Mouse (Mus musculus) lung, embryonic 16.5 days (tissue): Measurements from ENCODE around the gene Ccdc78. TPM values are rescaled to one million over a fixed set of nuclear protein-coding genes. Genes with fewer than 3 reads are reported as not detected.
"Not testable (repeated sequence)": the region's sequence is repeated elsewhere in the genome, so short reads cannot be mapped to it uniquely, and the experiment has no call there.

Source experiments
- ATAC-seq: fragments of 200-750 bp; cut with Nextera tagmentation; 2 replicates; pipeline ENCODE4 v1.8.0; 2017; ENCODE audit warnings: low read depth, mild to moderate bottlenecking, moderate library complexity
- H3K27ac ChIP-seq: fragments of 300-500 bp; sonication (generic); 2 replicates; pipeline ENCODE4 v1.5.1; 2014; ENCODE audit warnings: mild to moderate bottlenecking, control low read depth, low read length
- H3K27me3 ChIP-seq: fragments of 300-500 bp; sonication (generic); 2 replicates; pipeline ENCODE4 v1.6.1; 2014; ENCODE audit warnings: low read depth, low read length, mixed read lengths; ENCODE audit not compliant: control insufficient read depth, insufficient read depth
- H3K36me3 ChIP-seq: fragments of 300-500 bp; sonication (generic); 2 replicates; pipeline ENCODE4 v1.6.1; 2014; ENCODE audit warnings: low read length; ENCODE audit not compliant: control insufficient read depth, insufficient read depth
- H3K4me1 ChIP-seq: fragments of 300-500 bp; sonication (generic); replicated peaks from 2 replicates; pipeline ENCODE4 v1.6.1; 2014; ENCODE audit warnings: low read length, mixed read lengths; ENCODE audit not compliant: control insufficient read depth, insufficient read depth
- H3K4me2 ChIP-seq: fragments of 300-500 bp; sonication (generic); 2 replicates; pipeline ENCODE4 v1.6.1; 2014; ENCODE audit warnings: low read depth, low read length, control low read depth
- H3K4me3 ChIP-seq: fragments of 300-500 bp; sonication (generic); 2 replicates; pipeline ENCODE4 v1.5.1; 2014; ENCODE audit warnings: mild to moderate bottlenecking, low read length, control low read depth
- H3K9ac ChIP-seq: fragments of 300-500 bp; sonication (generic); 2 replicates; pipeline ENCODE4 v1.6.1; 2014; ENCODE audit warnings: low read length, control low read depth
- H3K9me3 ChIP-seq: fragments of 300-500 bp; sonication (generic); 2 replicates; pipeline ENCODE4 v1.6.1; 2016; ENCODE audit warnings: low read length; ENCODE audit not compliant: control insufficient read depth
- WGBS: fragments of 180-500 bp; shearing (Covaris S2); extraction: QIAGEN DNeasy Blood & Tissue Kit; methylation state at CpG from one replicate; pipeline ENCODE4 v1.1.7; 2014; 5-methylcytosine and 5-hydroxymethylcytosine counted together
- polyA plus RNA-seq: library from polyadenylated mRNA; unstranded; fragments of >200 nt; fragmentation: Nextera tagmentation; extraction: Ambion mirVana; gene quantifications from 2 replicates; pipeline ENCODE4 v1.2.1, GENCODE M21; 2015

Gene Ccdc78
- polyA plus RNA-seq = 2.1 and 4.5 TPM in 2 replicates

DNA sequence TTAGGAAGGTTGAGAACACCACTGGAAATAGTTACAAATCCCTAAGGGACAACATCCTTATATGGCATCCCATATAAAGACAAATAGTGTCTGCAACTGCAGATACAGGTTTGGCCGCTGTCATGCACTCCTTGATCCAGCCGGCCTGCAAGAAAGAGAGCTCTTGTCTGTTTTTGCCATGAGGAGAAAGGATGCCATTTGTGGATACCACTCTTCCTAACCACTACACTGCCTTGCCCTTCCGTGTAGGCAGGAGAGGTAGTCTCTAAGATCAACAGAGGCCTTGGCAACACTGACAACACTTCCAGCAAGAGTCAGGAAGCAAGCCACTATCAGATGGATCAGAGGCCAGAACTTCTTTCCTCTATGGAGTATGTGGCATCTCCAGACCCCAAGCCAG lies at the start of gene Ccdc78:
TSS of gene Ccdc78 (plus strand) at position 301 of the 400 bp plus-strand sequence.
- H3K36me3 ChIP-seq = peaks cover 34% of the 10 kb centered on the region
- no peaks in the 10 kb centered on the region for H3K27me3 ChIP-seq
- 79% methylated on average over 3 of the region's 3 CpGs for WGBS
- peak within 1 kb of the TSS; percentile 83 for H3K9ac ChIP-seq
- H3K4me2 ChIP-seq = peak within 1 kb of the TSS; percentile 65
- ATAC-seq = no peak
- no peaks in the 10 kb centered on the region for H3K9me3 ChIP-seq
- H3K4me1 ChIP-seq = peaks cover 18% of the 10 kb centered on the region
- H3K4me3 ChIP-seq = peak within 1 kb of the TSS; percentile 84
- H3K27ac ChIP-seq = peak within 1 kb of the TSS; percentile 84

DNA sequence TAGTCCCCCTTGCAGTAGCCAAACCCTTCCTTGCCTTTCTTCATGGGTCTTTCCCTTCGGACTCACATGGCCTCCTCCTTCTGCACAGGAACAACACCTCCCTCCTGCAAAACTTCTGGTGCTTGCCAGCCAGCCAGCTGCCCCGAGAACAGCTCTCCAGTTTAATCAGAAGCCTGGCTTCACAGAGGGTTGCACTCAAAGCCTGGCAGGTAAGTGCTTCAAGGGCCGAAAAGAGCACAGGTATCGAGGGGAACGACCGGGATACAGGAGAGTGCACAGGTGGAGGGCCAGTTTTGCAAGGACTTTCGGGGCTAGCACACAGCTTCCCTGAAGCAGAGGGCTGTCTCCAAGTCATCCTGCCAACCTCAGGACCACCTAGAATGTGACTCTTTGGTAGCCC lies 47.5 kb upstream of the Ccdc78 start:
- Histone ChIP-seq H3K27me3 (no peaks in the 10 kb centered on the region), H3K9me3 (no peaks in the 10 kb centered on the region), H3K27ac (peak overlapping the region; percentile 30; the same call in 1 of the 2 replicates), H3K9ac (no peak overlapping the region), H3K36me3 (no peaks in the 10 kb centered on the region), H3K4me1 (no peaks in the 10 kb centered on the region), H3K4me2 (no peak overlapping the region), H3K4me3 (no peak overlapping the region)
- 48% methylated on average over 7 of the region's 7 CpGs for WGBS
- ATAC-seq = peak; percentile 75

DNA sequence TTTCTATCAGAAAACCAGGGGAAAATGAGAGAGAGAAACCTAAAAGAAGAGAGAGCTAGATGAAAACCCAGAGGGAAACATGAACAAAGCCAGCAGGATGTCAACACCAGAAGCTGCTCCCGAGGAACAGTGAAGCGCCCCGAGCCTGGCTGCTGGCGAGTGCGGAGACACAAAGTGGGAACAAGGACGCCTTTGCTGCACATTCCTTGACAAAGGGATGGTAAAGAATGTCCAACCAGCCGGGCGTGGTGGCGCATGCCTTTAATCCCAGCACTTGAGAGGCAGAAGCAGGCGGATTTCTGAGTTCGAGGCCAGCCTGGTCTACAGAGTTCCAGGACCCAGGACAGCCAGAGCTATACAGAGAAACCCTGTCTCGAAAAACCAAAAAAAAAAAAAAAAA lies 44.9 kb upstream of the Ccdc78 start:
- not testable (repeated sequence) for ATAC-seq, H3K36me3 ChIP-seq, H3K27me3 ChIP-seq, H3K27ac ChIP-seq, H3K4me1 ChIP-seq, H3K4me2 ChIP-seq, H3K9me3 ChIP-seq, H3K9ac ChIP-seq, H3K4me3 ChIP-seq
- WGBS = 68% methylated on average over 12 of the region's 12 CpGs

DNA sequence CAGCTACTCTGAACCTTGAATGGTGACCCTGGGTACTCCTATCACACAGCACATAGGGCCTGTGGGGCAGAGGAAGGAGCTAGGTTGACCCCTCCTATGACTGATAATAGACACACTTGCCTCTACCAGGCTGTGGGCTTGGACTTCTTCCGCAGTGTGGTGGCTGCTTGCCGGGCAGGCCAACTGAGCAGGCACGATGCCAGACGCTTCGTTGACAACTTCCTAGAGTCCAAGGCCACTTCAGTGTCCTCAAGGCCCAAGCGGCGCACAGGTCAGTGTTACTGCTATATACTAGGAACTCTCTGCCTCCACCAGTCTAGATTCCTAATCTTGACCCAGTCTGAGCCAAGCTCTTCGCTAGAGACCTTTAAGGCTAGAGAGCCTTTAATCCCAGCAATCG lies 42.5 kb upstream of the Ccdc78 start:
- no peaks in the 10 kb centered on the region for H3K36me3 ChIP-seq
- H3K27me3 ChIP-seq = no peaks in the 10 kb centered on the region
- H3K4me1 ChIP-seq = no peaks in the 10 kb centered on the region
- no peak overlapping the region for H3K9ac ChIP-seq
- no peak overlapping the region for H3K4me3 ChIP-seq
- no peak overlapping the region for H3K4me2 ChIP-seq
- ATAC-seq = no peak
- 83% methylated on average over 9 of the region's 9 CpGs for WGBS
- no peaks in the 10 kb centered on the region for H3K9me3 ChIP-seq
- no peak overlapping the region for H3K27ac ChIP-seq

DNA sequence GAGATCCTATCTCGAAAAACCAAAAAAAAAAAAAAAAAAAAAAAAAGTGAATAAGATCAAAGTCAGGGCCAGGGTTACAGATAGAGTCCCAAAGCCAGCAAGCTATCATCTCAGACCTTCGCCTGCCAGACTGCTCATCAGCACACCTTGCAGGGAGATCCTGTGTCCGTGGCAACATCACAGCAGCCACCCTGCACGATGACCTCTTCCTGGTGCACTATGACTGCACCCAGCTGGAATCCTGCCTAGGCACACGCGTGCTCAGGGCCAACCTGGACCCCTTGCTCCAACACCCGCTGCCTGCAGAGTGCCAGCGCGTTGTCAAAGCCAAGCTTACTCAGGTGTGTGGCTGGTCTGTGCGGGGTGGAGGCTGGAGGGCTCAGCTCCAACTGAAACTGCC lies 42.1 kb upstream of the Ccdc78 start:
- H3K36me3 ChIP-seq = no peaks in the 10 kb centered on the region
- no peaks in the 10 kb centered on the region for H3K9me3 ChIP-seq
- H3K4me2 ChIP-seq = no peak overlapping the region
- no peak overlapping the region for H3K27ac ChIP-seq
- no peaks in the 10 kb centered on the region for H3K4me1 ChIP-seq
- no peak overlapping the region for H3K9ac ChIP-seq
- no peak overlapping the region for H3K4me3 ChIP-seq
- ATAC-seq = no peak
- WGBS = 62% methylated on average over 10 of the region's 10 CpGs
- no peaks in the 10 kb centered on the region for H3K27me3 ChIP-seq

DNA sequence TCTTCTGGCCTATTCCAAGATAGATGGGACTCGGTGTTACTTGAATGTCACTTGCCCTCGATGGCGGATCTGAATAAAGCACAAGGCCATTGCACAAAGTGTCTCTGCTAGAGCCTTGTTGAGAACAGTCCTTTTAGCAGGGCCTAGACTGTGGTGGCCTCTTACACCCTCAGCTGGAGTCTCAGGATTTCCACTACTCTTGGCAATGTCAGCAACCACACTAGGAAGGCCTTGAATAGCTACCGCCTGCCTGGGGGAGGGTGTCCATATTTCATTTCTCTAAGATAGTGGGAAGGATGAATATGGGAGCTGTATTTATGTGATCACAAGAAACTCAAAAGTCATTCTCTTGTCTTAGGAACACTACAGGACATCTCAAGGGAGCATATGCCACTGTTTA lies 38.1 kb upstream of the Ccdc78 start:
- H3K27ac ChIP-seq = peak overlapping the region; percentile 37; the same call in 1 of the 2 replicates
- no peak for ATAC-seq
- no peaks in the 10 kb centered on the region for H3K9me3 ChIP-seq
- H3K36me3 ChIP-seq = no peaks in the 10 kb centered on the region
- H3K27me3 ChIP-seq = no peaks in the 10 kb centered on the region
- H3K4me1 ChIP-seq = peaks cover 7% of the 10 kb centered on the region
- H3K4me3 ChIP-seq = no peak overlapping the region
- 88% methylated on average over 4 of the region's 4 CpGs for WGBS
- no peak overlapping the region for H3K9ac ChIP-seq
- no peak overlapping the region for H3K4me2 ChIP-seq

DNA sequence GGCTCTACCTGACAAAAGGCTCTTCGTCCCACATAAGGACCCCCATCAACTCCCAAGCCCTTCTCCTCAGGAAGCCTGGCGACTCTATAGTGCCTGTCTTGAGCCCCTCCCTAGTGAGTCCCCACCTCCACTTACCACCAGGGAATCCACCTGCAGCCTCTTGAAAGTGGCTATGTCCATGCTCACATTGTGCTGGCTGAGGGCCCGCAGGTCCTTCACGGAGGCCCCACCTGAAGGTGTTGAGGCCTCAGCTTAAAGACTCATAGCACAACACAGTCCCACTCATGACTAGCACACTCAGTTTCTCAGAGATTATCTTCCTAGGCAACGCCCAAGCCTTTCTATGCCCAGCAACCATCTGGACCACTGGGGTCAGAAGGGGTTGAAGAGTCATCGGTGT lies 37.1 kb upstream of the Ccdc78 start:
- 64% methylated on average over 6 of the region's 6 CpGs for WGBS
- Histone ChIP-seq H3K27me3 (no peaks in the 10 kb centered on the region), H3K36me3 (no peaks in the 10 kb centered on the region), H3K9ac (no peak overlapping the region), H3K4me3 (no peak overlapping the region), H3K4me2 (no peak overlapping the region), H3K9me3 (no peaks in the 10 kb centered on the region), H3K27ac (no peak overlapping the region), H3K4me1 (peaks cover 7% of the 10 kb centered on the region)
- peak; percentile 58 for ATAC-seq

DNA sequence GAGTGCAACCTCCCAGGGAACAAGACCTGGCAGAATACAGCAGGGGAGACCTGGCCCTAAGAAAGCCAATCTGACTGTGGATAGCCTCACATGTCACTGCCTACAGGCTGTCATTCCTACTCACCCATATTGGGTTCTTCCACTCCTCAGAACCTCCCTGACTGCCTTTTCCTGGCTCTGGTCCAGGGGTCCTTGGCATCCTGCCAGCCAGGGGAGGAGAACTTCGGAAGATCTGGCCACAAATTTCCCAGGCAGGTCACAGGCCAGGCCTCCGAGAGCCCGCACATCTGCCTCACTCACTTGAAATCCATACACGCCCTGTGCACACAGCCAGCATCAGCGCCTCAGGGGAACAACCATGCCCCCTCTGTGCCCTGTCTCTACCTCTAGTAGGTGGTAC lies 34.9 kb upstream of the Ccdc78 start:
- ATAC-seq = peak; percentile 41; the same call in 1 of the 2 replicates
- WGBS = 8% methylated on average over 5 of the region's 5 CpGs
- no peak overlapping the region for H3K4me3 ChIP-seq
- H3K4me2 ChIP-seq = no peak overlapping the region
- no peaks in the 10 kb centered on the region for H3K36me3 ChIP-seq
- H3K27me3 ChIP-seq = no peaks in the 10 kb centered on the region
- peaks cover 12% of the 10 kb centered on the region for H3K4me1 ChIP-seq
- 0 out of 2 replicates have a peak overlapping the region, but pooled peaks have one; percentile 24 for H3K9ac ChIP-seq
- peak overlapping the region; percentile 22; the same call in 1 of the 2 replicates for H3K27ac ChIP-seq
- H3K9me3 ChIP-seq = no peaks in the 10 kb centered on the region

DNA sequence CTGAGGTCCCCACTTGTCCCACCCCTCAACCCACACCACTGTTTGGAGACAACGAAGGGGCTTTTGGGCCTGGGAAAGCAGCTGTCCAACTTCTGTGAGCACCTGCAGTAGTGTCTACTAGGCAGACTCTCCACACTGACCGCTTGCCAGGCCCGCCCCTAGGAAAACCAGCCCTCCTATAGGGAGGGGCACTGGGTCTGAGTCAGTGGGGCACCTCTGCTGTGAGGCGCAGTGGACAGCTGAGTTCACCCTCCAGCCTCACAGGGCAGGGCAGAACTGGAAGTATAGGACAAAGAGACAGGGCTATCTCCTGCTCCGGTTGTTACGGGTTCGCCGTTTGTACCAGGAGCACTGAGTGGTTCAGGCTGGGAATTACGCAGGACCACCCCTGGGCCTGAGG lies 32.1 kb upstream of the Ccdc78 start, which contains the start of gene Msln:
TSS of gene Msln (minus strand) at position 138 of the 400 bp plus-strand sequence.
- Histone ChIP-seq H3K27me3 (no peaks in the 10 kb centered on the region), H3K4me1 (peaks cover 13% of the 10 kb centered on the region), H3K9ac (no peak within 1 kb of the TSS), H3K9me3 (no peaks in the 10 kb centered on the region), H3K27ac (peak within 1 kb of the TSS; percentile 59), H3K36me3 (no peaks in the 10 kb centered on the region), H3K4me3 (no peak within 1 kb of the TSS), H3K4me2 (no peak within 1 kb of the TSS)
- ATAC-seq = no peak
- WGBS = 74% methylated on average over 9 of the region's 9 CpGs

DNA sequence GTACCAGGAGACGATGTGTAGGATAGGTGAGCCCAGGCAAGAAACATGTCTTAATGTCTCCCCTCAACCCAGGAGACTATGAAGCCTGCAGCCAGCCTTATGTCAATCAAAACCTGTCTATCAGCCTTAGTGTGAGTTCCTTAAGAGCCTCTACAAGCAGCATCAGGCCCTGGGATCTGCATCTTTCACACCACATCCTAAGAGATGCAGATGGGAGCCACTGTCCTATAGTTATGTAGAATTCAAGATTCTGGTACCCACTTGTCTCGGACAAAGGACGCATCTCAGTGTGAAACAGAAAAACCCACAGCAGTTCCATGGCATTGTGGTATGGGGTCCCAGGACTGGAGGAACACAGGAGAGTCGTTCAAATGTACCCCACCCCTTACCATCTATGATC lies 31.3 kb upstream of the Ccdc78 start:
- no peak overlapping the region for H3K4me3 ChIP-seq
- no peak overlapping the region for H3K9ac ChIP-seq
- peaks cover 13% of the 10 kb centered on the region for H3K4me1 ChIP-seq
- WGBS = 63% methylated on average over 4 of the region's 4 CpGs
- no peak overlapping the region for H3K4me2 ChIP-seq
- ATAC-seq = no peak
- no peaks in the 10 kb centered on the region for H3K9me3 ChIP-seq
- H3K27me3 ChIP-seq = no peaks in the 10 kb centered on the region
- H3K27ac ChIP-seq = peak overlapping the region; percentile 59
- no peaks in the 10 kb centered on the region for H3K36me3 ChIP-seq
